Mouse (Mus musculus): ENCODE data around the gene Fbxo28.

Fbxo28 gene

DNA sequence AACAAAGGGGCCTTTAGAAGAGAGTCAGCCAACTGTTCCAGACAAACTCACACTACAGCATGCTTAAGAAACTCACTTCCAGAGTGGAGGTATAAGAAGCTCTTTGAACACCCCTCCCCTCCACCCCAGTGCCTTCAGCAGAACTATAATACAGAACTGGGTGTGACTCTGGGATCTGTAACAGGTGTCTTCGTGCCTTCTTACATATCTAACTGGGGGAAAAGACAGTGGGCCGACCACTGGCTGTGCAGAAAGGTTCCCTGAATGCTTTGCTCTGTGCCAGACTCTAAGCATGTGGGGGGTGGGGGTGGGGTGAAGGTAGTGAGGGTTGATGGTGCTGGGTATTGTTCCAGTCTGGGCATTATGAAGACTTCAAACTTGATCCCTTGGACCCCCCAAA, 52.8 kb downstream of the Fbxo28 start:
- DNase-seq (ENCODE audit: low spot score): no peak

DNA sequence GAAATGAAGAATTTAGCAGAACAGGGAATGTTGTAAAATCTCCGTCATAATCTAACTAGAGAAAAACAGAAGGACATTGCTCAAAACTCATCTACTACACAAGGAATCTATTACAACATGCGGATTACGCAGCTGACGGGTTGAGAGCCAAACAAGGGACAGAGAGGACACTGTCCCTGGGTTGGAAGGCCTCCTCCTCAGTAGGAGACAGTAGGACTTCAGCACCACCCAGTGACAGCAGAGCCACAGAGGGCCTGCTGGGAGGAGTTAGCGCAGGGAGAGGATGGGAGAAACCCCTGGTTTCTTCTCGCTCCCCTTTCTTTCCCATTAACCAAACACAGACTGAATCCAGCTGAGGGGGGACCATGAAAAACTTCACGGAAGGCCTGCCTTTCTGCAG, 53.6 kb downstream of the Fbxo28 start:
- no peak for DNase-seq (ENCODE audit: low spot score)

DNA sequence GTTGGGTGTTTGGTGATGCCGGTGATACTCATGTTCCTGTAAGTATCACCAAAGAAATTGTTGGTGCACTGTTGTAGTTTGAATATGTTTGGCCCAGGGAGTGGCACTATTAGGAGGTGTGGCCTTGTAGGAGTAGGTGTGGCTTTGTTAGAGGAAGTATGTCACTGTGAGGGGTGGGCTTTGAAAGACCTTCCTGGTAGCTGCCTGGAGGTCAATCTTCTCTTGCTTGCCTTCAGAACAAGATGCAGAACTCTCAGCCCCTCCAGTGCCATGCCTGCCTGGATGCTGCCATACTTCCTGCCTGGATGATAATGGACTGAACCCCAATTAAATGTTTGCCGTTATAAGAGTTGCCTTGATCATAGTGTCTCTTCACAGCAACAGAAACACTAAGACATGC, 56.6 kb downstream of the Fbxo28 start:
- DNase-seq (ENCODE audit: low spot score): no peak

DNA sequence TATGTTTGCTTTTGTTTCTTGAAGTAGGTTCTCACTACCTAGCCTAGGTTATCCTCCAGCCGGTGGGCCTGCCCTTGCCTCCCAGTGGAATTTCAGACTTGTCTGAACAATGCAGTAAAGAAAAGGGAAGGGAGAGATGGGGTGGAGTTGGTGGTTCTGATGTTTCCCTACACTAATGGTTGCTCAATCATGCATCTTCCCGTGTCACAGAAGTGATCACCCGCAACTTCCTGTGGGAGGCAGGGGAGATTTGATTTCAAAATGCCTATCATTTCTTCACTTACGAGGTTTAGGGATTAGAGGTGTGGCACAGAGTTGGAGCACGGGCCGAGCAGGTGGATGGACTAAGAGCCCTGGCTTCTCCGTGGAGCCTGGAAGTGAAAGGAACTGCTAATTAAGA, 58.2 kb downstream of the Fbxo28 start:
- DNase-seq (ENCODE audit: low spot score): no peak

DNA sequence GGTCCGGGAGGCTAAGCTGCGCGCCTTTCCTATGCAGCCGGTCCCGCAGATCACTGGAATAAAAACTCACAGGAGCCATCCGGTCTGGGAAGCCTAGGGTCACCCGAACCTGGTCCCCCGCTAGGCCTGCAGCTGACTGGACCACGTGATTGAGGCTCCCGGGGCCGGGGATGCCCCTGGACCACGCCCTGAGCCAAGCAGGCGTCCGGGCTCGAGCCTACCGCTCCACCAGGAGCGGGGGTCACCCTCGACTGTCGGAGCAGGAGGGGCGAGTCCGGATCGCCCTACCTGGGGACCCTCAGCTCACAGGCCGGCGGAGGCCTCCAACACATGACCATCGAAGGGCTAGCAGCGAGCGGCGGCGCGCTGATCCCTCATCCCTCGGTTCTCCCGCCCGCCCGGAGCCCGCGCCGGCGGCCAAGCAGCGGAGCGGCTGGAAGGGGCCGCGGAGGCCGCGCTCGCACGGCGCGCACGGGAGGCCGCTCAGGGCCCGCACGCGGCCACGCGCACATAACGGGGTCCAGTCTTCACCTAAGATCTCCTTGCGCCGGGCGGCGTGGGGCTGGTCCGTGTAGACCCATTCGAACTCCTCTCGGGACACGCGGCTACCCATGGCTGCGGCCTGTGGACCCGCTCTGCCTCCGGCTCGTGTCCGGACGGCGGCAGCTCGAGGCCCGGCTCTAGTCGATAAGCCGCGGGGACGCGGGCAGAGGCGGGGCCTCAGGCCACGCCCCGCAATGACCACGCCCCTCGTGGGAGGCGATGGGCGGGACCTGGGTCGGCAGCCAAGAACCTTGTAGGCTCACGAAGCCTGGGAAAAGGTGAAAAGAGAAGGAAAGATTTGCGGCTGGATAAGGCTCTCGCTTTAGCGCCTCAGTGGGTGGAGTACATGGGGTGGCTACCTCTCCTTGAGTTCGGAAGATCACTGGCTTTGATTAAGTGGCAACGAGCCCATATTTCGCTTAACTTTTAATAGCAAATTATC, 59.0 kb downstream of the Fbxo28 start, which contains the start of gene Degs1:
Degs1 (minus strand) TSS at position 714 of the 985 bp plus-strand sequence.
- DNase-seq (ENCODE audit: low spot score): peak; percentile 97

DNA sequence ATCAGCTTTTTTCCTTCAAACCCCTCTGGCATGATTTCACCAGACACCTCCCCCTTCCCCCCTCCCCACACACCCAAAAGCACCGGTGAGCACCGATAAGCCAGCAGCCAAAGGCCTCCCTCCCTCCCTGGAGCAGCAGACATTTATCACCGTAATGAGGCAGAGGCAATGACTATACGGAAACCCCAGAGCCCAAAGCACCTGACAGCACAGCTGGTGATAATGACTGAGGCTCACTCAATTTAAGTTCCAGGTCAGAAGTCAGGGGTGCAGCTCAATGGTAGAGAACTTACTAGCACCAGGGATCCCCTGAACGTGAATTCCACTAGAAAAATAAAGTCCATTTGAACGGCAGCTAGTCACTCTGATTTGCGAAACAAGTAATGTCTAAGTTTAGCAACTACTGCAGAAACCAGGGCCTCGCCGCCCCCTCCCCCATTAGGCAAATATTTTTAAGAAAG, 60.1 kb downstream of the Fbxo28 start:
- no peak for DNase-seq (ENCODE audit: low spot score)

DNA sequence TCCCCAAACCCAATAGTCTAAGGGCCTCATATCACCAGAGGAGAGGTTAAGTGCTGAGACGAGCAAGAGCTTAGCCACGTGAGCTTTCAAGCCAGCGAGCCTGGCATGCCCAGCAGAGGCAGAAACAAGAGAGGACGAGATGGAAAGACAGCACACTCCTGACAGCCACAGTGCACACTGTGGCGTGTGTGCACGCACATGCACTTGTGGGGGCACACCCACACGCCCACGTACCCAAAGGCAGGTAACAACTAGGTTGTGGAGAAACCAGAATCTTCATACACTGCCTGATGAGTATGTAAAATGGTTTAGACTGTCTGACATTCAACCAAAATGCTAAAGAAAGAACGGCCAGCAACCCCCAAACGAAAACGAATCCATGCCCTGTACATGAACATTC, 60.9 kb downstream of the Fbxo28 start:
- no peak for DNase-seq (ENCODE audit: low spot score)

DNA sequence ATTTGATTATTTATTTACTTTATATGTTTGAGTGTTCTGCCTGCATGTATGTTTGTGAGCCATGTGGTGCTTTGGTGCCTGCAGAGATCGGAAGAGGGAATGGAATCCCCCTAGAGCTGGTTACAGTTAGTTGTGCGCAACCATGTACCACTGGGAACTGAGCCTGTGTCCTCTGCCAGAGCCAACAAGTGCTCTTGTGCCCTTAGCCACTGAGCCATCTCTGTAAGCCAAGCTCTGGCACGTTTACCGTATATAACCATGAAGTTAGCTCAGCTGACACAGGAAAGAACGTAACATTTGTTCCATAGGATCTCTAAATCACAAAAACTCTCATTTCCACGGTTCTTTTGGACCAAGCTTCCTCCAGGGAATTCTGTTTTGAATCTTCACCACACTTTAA, 61.4 kb downstream of the Fbxo28 start:
- DNase-seq (ENCODE audit: low spot score): no peak

DNA sequence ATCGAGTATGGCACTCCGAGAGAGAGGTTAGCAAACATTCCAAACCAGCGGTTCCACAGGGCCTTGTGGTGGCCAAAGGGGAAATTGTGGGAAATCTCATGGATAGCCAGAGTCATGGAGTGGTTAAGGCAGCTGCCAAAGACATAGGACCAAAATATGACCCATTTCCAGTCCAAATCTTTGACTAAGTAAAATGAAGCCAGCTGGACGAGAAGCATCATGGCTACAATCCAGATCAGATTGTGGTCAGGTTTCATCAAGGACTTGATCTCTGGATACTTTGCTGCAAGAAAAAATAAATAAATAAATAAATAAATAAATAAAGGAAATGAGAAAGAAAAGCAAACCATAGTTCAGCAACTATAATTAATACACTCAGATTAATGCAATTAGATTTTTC, 62.0 kb downstream of the Fbxo28 start:
- no peak for DNase-seq (ENCODE audit: low spot score)

DNA sequence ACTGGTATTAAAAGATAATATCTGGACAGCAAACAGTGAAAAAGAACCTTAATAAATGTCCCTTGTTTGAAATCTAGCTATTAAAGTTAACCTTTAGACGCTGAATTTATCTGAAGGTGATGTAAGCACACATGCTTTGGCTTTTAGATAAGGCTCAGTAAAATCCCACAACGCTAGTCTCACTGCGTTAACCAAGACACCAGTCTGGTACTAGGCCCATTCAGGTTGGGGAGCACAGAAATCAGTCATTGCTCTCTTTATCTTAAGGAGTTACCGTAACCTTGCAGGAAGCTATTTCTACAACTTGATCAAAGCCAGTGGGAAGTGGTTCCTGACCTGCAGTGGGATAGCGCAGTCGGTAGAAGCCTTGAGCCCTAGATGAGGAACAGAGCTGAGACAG, 66.3 kb downstream of the Fbxo28 start:
- DNase-seq (ENCODE audit: low spot score): no peak

DNA sequence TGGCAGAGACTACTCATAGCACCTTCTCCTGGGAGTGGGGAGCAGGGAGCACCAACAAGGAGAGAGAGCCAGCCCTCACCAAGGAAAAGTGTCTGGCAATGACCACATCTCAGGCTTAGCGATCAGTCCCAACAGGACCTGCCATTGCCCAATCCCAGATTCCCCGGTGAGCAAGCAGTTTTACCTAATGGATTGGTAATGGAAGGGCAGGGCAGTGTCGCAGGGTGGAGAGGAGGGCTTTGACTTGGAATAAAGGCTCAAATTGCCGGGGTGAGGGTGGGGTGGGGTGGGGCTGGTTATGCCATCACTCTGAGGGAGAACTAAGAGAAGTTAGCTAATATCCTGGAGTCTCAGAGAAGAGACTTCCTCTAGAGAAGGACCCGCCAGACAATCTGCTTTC, 69.8 kb downstream of the Fbxo28 start:
- no peak for DNase-seq (ENCODE audit: low spot score)

DNA sequence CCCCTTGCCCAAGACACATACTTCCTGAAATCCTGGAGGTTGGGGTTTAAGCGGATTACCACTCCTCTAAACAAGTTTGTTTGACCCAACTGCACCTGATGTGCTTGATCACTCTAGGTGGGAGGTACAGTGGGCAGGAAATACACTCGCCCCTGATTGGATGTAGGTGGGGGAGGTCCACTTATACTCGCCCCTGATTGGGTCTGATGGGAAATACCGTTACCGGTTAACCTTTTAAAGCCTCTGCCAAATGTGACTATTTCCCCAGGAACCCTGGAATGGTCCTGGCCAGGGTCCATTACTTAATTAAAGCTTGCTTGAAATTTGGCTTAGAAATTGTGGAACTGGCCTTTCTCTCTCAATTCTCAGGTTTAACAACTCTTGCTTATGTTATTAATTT, 70.3 kb downstream of the Fbxo28 start:
- no peak for DNase-seq (ENCODE audit: low spot score)

DNA sequence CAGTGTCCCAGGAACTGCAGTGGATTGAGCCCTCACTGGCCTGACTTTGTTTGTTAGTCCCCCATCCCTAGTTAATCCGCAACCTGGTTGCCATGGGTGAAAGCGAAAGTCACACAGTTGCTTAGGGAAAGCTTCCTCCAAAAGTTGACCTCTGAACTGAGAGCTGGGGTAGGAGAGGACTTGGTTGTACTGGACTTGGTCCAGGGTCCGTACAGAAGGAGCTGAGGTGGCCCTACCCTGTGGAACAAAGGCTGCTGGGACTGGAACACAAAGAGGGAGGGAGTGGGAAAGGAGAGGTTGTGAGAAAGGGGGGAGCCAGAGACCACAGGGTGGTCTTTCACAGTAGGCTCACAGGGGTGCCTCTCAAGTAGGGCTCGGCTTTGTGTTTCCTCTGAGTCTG, 73.1 kb downstream of the Fbxo28 start:
- no peak for DNase-seq (ENCODE audit: low spot score)

DNA sequence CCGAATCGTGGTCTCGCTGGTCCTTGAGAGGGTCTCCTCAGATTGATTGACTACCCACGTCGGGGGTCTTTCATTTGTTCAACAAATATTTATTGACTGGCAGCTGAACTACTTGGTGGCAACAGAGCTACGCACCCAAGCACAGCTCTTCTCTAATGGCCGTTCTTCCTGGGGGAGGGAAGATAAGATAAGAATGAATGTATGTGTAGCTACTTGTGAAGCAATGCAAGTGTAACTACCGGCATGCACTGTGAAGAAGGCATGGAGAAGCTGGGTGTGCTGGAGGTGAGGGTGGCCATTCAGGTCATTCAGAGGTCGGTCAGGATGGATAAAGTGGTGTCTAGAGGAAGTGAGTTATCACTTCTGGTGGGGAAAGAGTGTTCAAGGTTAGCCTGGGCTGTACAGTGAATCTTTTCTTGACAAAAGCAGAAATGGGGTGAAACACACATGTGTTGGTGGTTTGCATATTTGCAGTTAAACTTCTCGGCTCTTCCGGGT, 75.4 kb downstream of the Fbxo28 start:
- DNase-seq (ENCODE audit: low spot score): no peak

All from ovary, postnatal 36 days (tissue).